Mouse (Mus musculus) neural tube, postnatal 0 days (tissue): ENCODE results near the gene Senp6. TPM values are rescaled to one million over a fixed set of nuclear protein-coding genes. Genes with fewer than 3 reads are reported as not detected.

Experiments
- polyA plus RNA-seq: library from polyadenylated mRNA; unstranded; fragments of >200 nt; fragmentation: Nextera tagmentation; extraction: Ambion mirVana; gene quantifications from 2 replicates; pipeline ENCODE4 v1.2.1, GENCODE M21; 2015

The Senp6 gene
- 47.8 and 57.5 TPM in 2 replicates for polyA plus RNA-seq

GRCm38 (mm10) chr9:80066367-80067220, at the start of gene Senp6:
Senp6 (plus strand) TSS chr9:80066903.

GRCm38 (mm10) chr9:80164611-80165474, 98.1 kb downstream of the Senp6 start, which contains the start of gene Myo6:
Myo6 (plus strand) TSS chr9:80165031.

Other genes with a start within 250 kb of the Senp6 start
- gene Filip1, start 54.1 kb upstream of the Senp6 start, polyA plus RNA-seq, result 3.8 and 4.4 TPM in 2 replicates
- gene Myo6, start 98.1 kb downstream of the Senp6 start, polyA plus RNA-seq, result 33.4 and 35.1 TPM in 2 replicates